Mouse (Mus musculus): Measurements from ENCODE around the gene Gas7. TPM values are rescaled to one million over a fixed set of nuclear protein-coding genes. Genes with fewer than 3 reads are reported as not detected.
A peak's percentile ranks its signal among the peaks of the same experiment; 100 is the strongest.

Gene Gas7
- polyA plus RNA-seq, 1 experiment from 2014 or later = 10.2 TPM

- Histone ChIP-seq H3K27ac (no peak overlapping the region), H3K27me3 (ENCODE audit: insufficient read depth, low read length) (no peaks in the 10 kb centered on the region), H3K36me3 (ENCODE audit: insufficient read depth, low read length) (no peaks in the 10 kb centered on the region), H3K9ac (ENCODE audit: low read depth, low read length) (no peak overlapping the region), H3K4me1 (replicated peaks; ENCODE audit: insufficient read depth, low read length) (no peaks in the 10 kb centered on the region), H3K4me3 (replicated peaks; ENCODE audit: low read depth, low read length) (no peak overlapping the region), H3K4me2 (ENCODE audit: low read length) (no peak overlapping the region), H3K9me3 (replicated peaks; ENCODE audit: low read length) (no peaks in the 10 kb centered on the region)
- TF ChIP-seq CTCF (IDR thresholded peaks at IDR 0.05; ENCODE audit: low read depth) = peak; percentile 49
- DNase-seq (ENCODE audit: low spot score) (no peak), ATAC-seq (replicated peaks; ENCODE audit: low FRiP score, low read depth) (no peak)
- WGBS = 77% methylated on average over 4 of the region's 4 CpGs
Measured at GRCm38 (mm10) chr11:67431864-67432263, 23.4 kb upstream of the Gas7 start.

DNA sequence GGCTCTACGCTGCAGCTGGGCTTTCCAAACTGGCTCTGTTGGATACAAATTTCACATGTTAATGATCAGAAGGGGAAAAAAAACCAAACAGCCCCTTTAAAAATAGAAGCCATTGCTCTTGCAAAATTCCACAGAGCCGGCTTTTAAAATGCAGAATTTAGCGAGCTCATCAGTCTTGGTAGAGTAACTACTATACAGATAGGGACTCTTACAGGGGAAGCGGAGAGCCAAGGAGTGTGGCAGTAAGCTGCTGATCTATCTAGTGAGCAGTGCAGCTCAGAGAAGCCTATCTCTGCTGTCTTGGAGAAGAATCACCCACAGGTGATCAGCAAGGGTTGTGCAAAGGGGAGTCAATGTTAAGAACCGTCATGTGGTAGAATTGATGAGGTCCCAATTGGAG, 21.5 kb upstream of the Gas7 start:
- H3K27ac ChIP-seq = no peak overlapping the region
- no peaks in the 10 kb centered on the region for H3K27me3 ChIP-seq (ENCODE audit: insufficient read depth, low read length)
- no peaks in the 10 kb centered on the region for H3K36me3 ChIP-seq (ENCODE audit: insufficient read depth, low read length)
- ATAC-seq (replicated peaks; ENCODE audit: low FRiP score, low read depth) = no peak
- no peak for DNase-seq (ENCODE audit: low spot score)
- TF ChIP-seq CTCF (IDR thresholded peaks at IDR 0.05; ENCODE audit: low read depth) = no peak
- 88% methylated on average over 5 of the region's 5 CpGs for WGBS
- H3K4me1 ChIP-seq (replicated peaks; ENCODE audit: insufficient read depth, low read length) = no peaks in the 10 kb centered on the region
- no peaks in the 10 kb centered on the region for H3K9me3 ChIP-seq (replicated peaks; ENCODE audit: low read length)
- no peak overlapping the region for H3K4me3 ChIP-seq (replicated peaks; ENCODE audit: low read depth, low read length)
- no peak overlapping the region for H3K9ac ChIP-seq (ENCODE audit: low read depth, low read length)
- H3K4me2 ChIP-seq (ENCODE audit: low read length) = no peak overlapping the region

DNA sequence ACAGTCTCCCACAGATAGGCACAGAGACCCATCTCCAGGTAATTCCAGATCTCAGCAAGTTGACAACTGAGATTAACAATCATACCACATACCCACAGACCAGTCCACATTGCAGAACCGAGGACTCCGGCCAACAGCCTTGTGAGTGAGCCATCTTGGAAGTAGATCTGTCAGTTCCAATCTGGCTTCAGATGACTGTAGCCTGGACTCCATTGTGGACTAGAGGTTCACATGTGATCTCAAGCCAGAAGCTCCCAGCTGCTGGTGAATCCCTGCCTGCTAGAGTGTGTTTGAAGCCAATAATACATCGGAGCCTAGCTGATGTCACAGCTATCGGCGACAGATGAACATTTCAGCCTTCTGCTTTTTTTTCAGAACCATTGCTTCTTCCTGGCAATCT, 16.5 kb upstream of the Gas7 start:
- no peak overlapping the region for H3K9ac ChIP-seq (ENCODE audit: low read depth, low read length)
- no peak overlapping the region for H3K4me3 ChIP-seq (replicated peaks; ENCODE audit: low read depth, low read length)
- TF ChIP-seq CTCF (IDR thresholded peaks at IDR 0.05; ENCODE audit: low read depth) = no peak
- H3K27ac ChIP-seq = no peak overlapping the region
- ATAC-seq (replicated peaks; ENCODE audit: low FRiP score, low read depth) = no peak
- H3K4me1 ChIP-seq (replicated peaks; ENCODE audit: insufficient read depth, low read length) = no peaks in the 10 kb centered on the region
- WGBS = 88% methylated on average over 5 of the region's 5 CpGs
- DNase-seq (ENCODE audit: low spot score) = no peak
- H3K4me2 ChIP-seq (ENCODE audit: low read length) = no peak overlapping the region
- no peaks in the 10 kb centered on the region for H3K9me3 ChIP-seq (replicated peaks; ENCODE audit: low read length)
- H3K36me3 ChIP-seq (ENCODE audit: insufficient read depth, low read length) = no peaks in the 10 kb centered on the region
- H3K27me3 ChIP-seq (ENCODE audit: insufficient read depth, low read length) = no peaks in the 10 kb centered on the region

- H3K9me3 ChIP-seq (replicated peaks; ENCODE audit: low read length) = no peaks in the 10 kb centered on the region
Measured at GRCm38 (mm10) chr11:67445058-67445825, 10.0 kb upstream of the Gas7 start.

DNA sequence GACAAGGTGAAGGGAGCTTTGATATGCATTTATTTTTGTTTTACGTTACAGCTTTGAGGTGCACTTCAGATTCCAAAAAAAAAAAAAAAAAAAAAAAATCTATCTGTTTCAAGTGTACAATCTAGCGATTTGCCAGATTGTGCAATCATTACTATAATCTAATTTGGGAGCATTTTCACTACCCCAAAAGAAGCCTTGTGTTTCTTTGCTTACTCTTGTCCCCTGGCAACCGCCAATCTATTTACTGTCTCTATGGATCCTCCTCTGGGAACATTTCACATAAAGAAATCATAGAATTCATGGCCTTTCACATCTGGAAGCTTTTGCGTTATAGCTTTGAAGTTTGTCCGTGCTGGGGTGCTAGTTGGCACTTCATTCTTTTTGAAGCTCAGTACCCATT, 3.7 kb upstream of the Gas7 start:
- no peak for DNase-seq (ENCODE audit: low spot score)

More at GRCm38 (mm10) chr11:67445058-67445825, 10.0 kb upstream of the Gas7 start:
- ATAC-seq (replicated peaks; ENCODE audit: low FRiP score, low read depth) (no peak), DNase-seq (ENCODE audit: low spot score) (no peak)
- WGBS = 64% methylated on average over 14 of the region's 14 CpGs
- Histone ChIP-seq H3K4me2 (ENCODE audit: low read length) (no peak overlapping the region), H3K9ac (ENCODE audit: low read depth, low read length) (no peak overlapping the region), H3K27me3 (ENCODE audit: insufficient read depth, low read length) (no peaks in the 10 kb centered on the region), H3K4me1 (replicated peaks; ENCODE audit: insufficient read depth, low read length) (no peaks in the 10 kb centered on the region), H3K4me3 (replicated peaks; ENCODE audit: low read depth, low read length) (no peak overlapping the region), H3K27ac (no peak overlapping the region), H3K36me3 (ENCODE audit: insufficient read depth, low read length) (no peaks in the 10 kb centered on the region)
- TF ChIP-seq CTCF (IDR thresholded peaks at IDR 0.05; ENCODE audit: low read depth) = no peak

GRCm38 (mm10) chr11:67455527-67455981, 317 bp downstream of the Gas7 start:
- Histone ChIP-seq H3K9me3 (replicated peaks; ENCODE audit: low read length) (no peaks in the 10 kb centered on the region), H3K4me2 (ENCODE audit: low read length) (peak overlapping the region; percentile 99), H3K27ac (peak overlapping the region; percentile 57; the same call in 1 of the 2 replicates), H3K27me3 (ENCODE audit: insufficient read depth, low read length) (no peaks in the 10 kb centered on the region), H3K9ac (ENCODE audit: low read depth, low read length) (peak overlapping the region; percentile 72), H3K4me1 (replicated peaks; ENCODE audit: insufficient read depth, low read length) (no peaks in the 10 kb centered on the region), H3K4me3 (replicated peaks; ENCODE audit: low read depth, low read length) (peak overlapping the region; percentile 75), H3K36me3 (ENCODE audit: insufficient read depth, low read length) (no peaks in the 10 kb centered on the region)
- under 1% methylated on average over 42 of the region's 42 CpGs for WGBS
- peak; percentile 48 for ATAC-seq (replicated peaks; ENCODE audit: low FRiP score, low read depth)
- no peak for TF ChIP-seq CTCF (IDR thresholded peaks at IDR 0.05; ENCODE audit: low read depth)
- DNase-seq (ENCODE audit: low spot score) = peak; percentile 32

More for the DNA sequence above, 3.7 kb upstream of the Gas7 start:
- no peaks in the 10 kb centered on the region for H3K9me3 ChIP-seq (replicated peaks; ENCODE audit: low read length)
- H3K36me3 ChIP-seq (ENCODE audit: insufficient read depth, low read length) = no peaks in the 10 kb centered on the region
- no peaks in the 10 kb centered on the region for H3K4me1 ChIP-seq (replicated peaks; ENCODE audit: insufficient read depth, low read length)
- H3K4me2 ChIP-seq (ENCODE audit: low read length) = no peak overlapping the region
- H3K27ac ChIP-seq = no peak overlapping the region
- H3K4me3 ChIP-seq (replicated peaks; ENCODE audit: low read depth, low read length) = no peak overlapping the region
- no peaks in the 10 kb centered on the region for H3K27me3 ChIP-seq (ENCODE audit: insufficient read depth, low read length)
- no peak overlapping the region for H3K9ac ChIP-seq (ENCODE audit: low read depth, low read length)
- WGBS = 86% methylated on average over 5 of the region's 5 CpGs
- ATAC-seq (replicated peaks; ENCODE audit: low FRiP score, low read depth) = no peak
- no peak for TF ChIP-seq CTCF (IDR thresholded peaks at IDR 0.05; ENCODE audit: low read depth)

All from kidney, postnatal 0 days (tissue).